Mouse (Mus musculus): ENCODE measurements at regions not wholly inside any gene's neighbourhood (a gene's known extent, or its start where the extent isn't known, plus 50 kb on each side); places are given as distances from the start of the nearest gene placed in this dataset.

- ATAC-seq (ENCODE audit: insufficient number of reproducible peaks, insufficient read depth, low FRiP score, low read depth): no peak
- Histone ChIP-seq H3K27me3 (ENCODE audit: control insufficient read depth, insufficient read depth, low read length) (no peaks in the 10 kb centered on the region), H3K4me2 (replicated peaks; ENCODE audit: low read depth, low read length) (no peak overlapping the region), H3K4me3 (ENCODE audit: low read depth, low read length) (no peak overlapping the region), H3K9ac (replicated peaks; ENCODE audit: low read depth, low read length) (no peak overlapping the region), H3K27ac (ENCODE audit: low read length) (no peak overlapping the region), H3K36me3 (ENCODE audit: control insufficient read depth, insufficient read depth, low read length) (no peaks in the 10 kb centered on the region), H3K9me3 (ENCODE audit: control insufficient read depth, low read depth, low read length) (no peaks in the 10 kb centered on the region), H3K4me1 (ENCODE audit: control insufficient read depth, insufficient read depth, low read length) (no peaks in the 10 kb centered on the region)
- WGBS: 71% methylated on average over 10 of the region's 10 CpGs
These were observed 917.5 kb downstream of the Olfm4 start for GRCm38 (mm10) chr14:80901346-80901745.

GRCm38 (mm10) chr14:80901759-80902163 lies 917.9 kb downstream of the Olfm4 start:
- ATAC-seq (ENCODE audit: insufficient number of reproducible peaks, insufficient read depth, low FRiP score, low read depth): no peak
- no peak overlapping the region for H3K4me3 ChIP-seq (ENCODE audit: low read depth, low read length)
- WGBS: 76% methylated on average over 9 of the region's 9 CpGs

GRCm38 (mm10) chr14:80916031-80916430 lies 932.1 kb downstream of the Olfm4 start:
- Histone ChIP-seq H3K4me2 (replicated peaks; ENCODE audit: low read depth, low read length) (no peak overlapping the region), H3K27me3 (ENCODE audit: control insufficient read depth, insufficient read depth, low read length) (no peaks in the 10 kb centered on the region), H3K36me3 (ENCODE audit: control insufficient read depth, insufficient read depth, low read length) (no peaks in the 10 kb centered on the region), H3K9ac (replicated peaks; ENCODE audit: low read depth, low read length) (no peak overlapping the region), H3K27ac (ENCODE audit: low read length) (no peak overlapping the region), H3K9me3 (ENCODE audit: control insufficient read depth, low read depth, low read length) (no peaks in the 10 kb centered on the region), H3K4me3 (ENCODE audit: low read depth, low read length) (no peak overlapping the region), H3K4me1 (ENCODE audit: control insufficient read depth, insufficient read depth, low read length) (no peaks in the 10 kb centered on the region)
- 59% methylated on average over 3 of the region's 3 CpGs for WGBS
- ATAC-seq (ENCODE audit: insufficient number of reproducible peaks, insufficient read depth, low FRiP score, low read depth): no peak

More at GRCm38 (mm10) chr14:80901759-80902163, 917.9 kb downstream of the Olfm4 start:
- Histone ChIP-seq H3K9ac (replicated peaks; ENCODE audit: low read depth, low read length) (no peak overlapping the region), H3K27ac (ENCODE audit: low read length) (no peak overlapping the region), H3K9me3 (ENCODE audit: control insufficient read depth, low read depth, low read length) (no peaks in the 10 kb centered on the region), H3K4me2 (replicated peaks; ENCODE audit: low read depth, low read length) (no peak overlapping the region), H3K4me1 (ENCODE audit: control insufficient read depth, insufficient read depth, low read length) (no peaks in the 10 kb centered on the region), H3K27me3 (ENCODE audit: control insufficient read depth, insufficient read depth, low read length) (no peaks in the 10 kb centered on the region), H3K36me3 (ENCODE audit: control insufficient read depth, insufficient read depth, low read length) (no peaks in the 10 kb centered on the region)

GRCm38 (mm10) chr14:80923732-80924131 lies 939.9 kb downstream of the Olfm4 start:
- 48% methylated on average over 2 of the region's 2 CpGs for whole genome bisulfite sequencing
- Histone ChIP-seq H3K27me3 (ENCODE audit: control insufficient read depth, insufficient read depth, low read length) (no peaks in the 10 kb centered on the region), H3K4me1 (ENCODE audit: control insufficient read depth, insufficient read depth, low read length) (no peaks in the 10 kb centered on the region), H3K4me2 (replicated peaks; ENCODE audit: low read depth, low read length) (no peak overlapping the region), H3K27ac (ENCODE audit: low read length) (no peak overlapping the region), H3K9ac (replicated peaks; ENCODE audit: low read depth, low read length) (no peak overlapping the region), H3K9me3 (ENCODE audit: control insufficient read depth, low read depth, low read length) (no peaks in the 10 kb centered on the region), H3K36me3 (ENCODE audit: control insufficient read depth, insufficient read depth, low read length) (no peaks in the 10 kb centered on the region), H3K4me3 (ENCODE audit: low read depth, low read length) (no peak overlapping the region)
- ATAC-seq (ENCODE audit: insufficient number of reproducible peaks, insufficient read depth, low FRiP score, low read depth): no peak

- Histone ChIP-seq H3K4me2 (replicated peaks; ENCODE audit: low read depth, low read length) (no peak overlapping the region), H3K4me3 (ENCODE audit: low read depth, low read length) (no peak overlapping the region), H3K27me3 (ENCODE audit: control insufficient read depth, insufficient read depth, low read length) (no peaks in the 10 kb centered on the region), H3K9ac (replicated peaks; ENCODE audit: low read depth, low read length) (no peak overlapping the region), H3K27ac (ENCODE audit: low read length) (no peak overlapping the region), H3K9me3 (ENCODE audit: control insufficient read depth, low read depth, low read length) (no peaks in the 10 kb centered on the region), H3K36me3 (ENCODE audit: control insufficient read depth, insufficient read depth, low read length) (no peaks in the 10 kb centered on the region), H3K4me1 (ENCODE audit: control insufficient read depth, insufficient read depth, low read length) (no peaks in the 10 kb centered on the region)
- no peak for ATAC-seq (ENCODE audit: insufficient number of reproducible peaks, insufficient read depth, low FRiP score, low read depth)
- WGBS: 88% methylated on average over 2 of the region's 2 CpGs
These were observed 976.1 kb downstream of the Olfm4 start for GRCm38 (mm10) chr14:80959966-80960365.

- H3K9ac ChIP-seq (replicated peaks; ENCODE audit: low read depth, low read length): no peak overlapping the region
- no peak for ATAC-seq (ENCODE audit: insufficient number of reproducible peaks, insufficient read depth, low FRiP score, low read depth)
- H3K4me2 ChIP-seq (replicated peaks; ENCODE audit: low read depth, low read length): no peak overlapping the region
- H3K4me3 ChIP-seq (ENCODE audit: low read depth, low read length): no peak overlapping the region
- H3K27ac ChIP-seq (ENCODE audit: low read length): no peak overlapping the region
- no peaks in the 10 kb centered on the region for H3K4me1 ChIP-seq (ENCODE audit: control insufficient read depth, insufficient read depth, low read length)
- no peaks in the 10 kb centered on the region for H3K36me3 ChIP-seq (ENCODE audit: control insufficient read depth, insufficient read depth, low read length)
- no peaks in the 10 kb centered on the region for H3K27me3 ChIP-seq (ENCODE audit: control insufficient read depth, insufficient read depth, low read length)
- H3K9me3 ChIP-seq (ENCODE audit: control insufficient read depth, low read depth, low read length): no peaks in the 10 kb centered on the region
- 85% methylated on average over 4 of the region's 4 CpGs for WGBS
These were observed 991.9 kb downstream of the Olfm4 start for GRCm38 (mm10) chr14:80975795-80976194.

- WGBS: 47% methylated on average over 5 of the region's 5 CpGs
- Histone ChIP-seq H3K9me3 (ENCODE audit: control insufficient read depth, low read depth, low read length) (no peaks in the 10 kb centered on the region), H3K27me3 (ENCODE audit: control insufficient read depth, insufficient read depth, low read length) (no peaks in the 10 kb centered on the region), H3K4me1 (ENCODE audit: control insufficient read depth, insufficient read depth, low read length) (no peaks in the 10 kb centered on the region), H3K36me3 (ENCODE audit: control insufficient read depth, insufficient read depth, low read length) (no peaks in the 10 kb centered on the region), H3K4me2 (replicated peaks; ENCODE audit: low read depth, low read length) (no peak overlapping the region), H3K9ac (replicated peaks; ENCODE audit: low read depth, low read length) (no peak overlapping the region), H3K27ac (ENCODE audit: low read length) (no peak overlapping the region), H3K4me3 (ENCODE audit: low read depth, low read length) (no peak overlapping the region)
- no peak for ATAC-seq (ENCODE audit: insufficient number of reproducible peaks, insufficient read depth, low FRiP score, low read depth)
These were observed 992.8 kb downstream of the Olfm4 start for GRCm38 (mm10) chr14:80976662-80977061.

- ATAC-seq (ENCODE audit: insufficient number of reproducible peaks, insufficient read depth, low FRiP score, low read depth): peak; percentile 42; the same call in 1 of the 2 replicates
- H3K36me3 ChIP-seq (ENCODE audit: control insufficient read depth, insufficient read depth, low read length): no peaks in the 10 kb centered on the region
- H3K4me1 ChIP-seq (ENCODE audit: control insufficient read depth, insufficient read depth, low read length): no peaks in the 10 kb centered on the region
- 28% methylated on average over 5 of the region's 5 CpGs for WGBS
- H3K9ac ChIP-seq (replicated peaks; ENCODE audit: low read depth, low read length): no peak overlapping the region
- H3K9me3 ChIP-seq (ENCODE audit: control insufficient read depth, low read depth, low read length): no peaks in the 10 kb centered on the region
- H3K4me2 ChIP-seq (replicated peaks; ENCODE audit: low read depth, low read length): no peak overlapping the region
- no peak overlapping the region for H3K4me3 ChIP-seq (ENCODE audit: low read depth, low read length)
- no peak overlapping the region for H3K27ac ChIP-seq (ENCODE audit: low read length)
- H3K27me3 ChIP-seq (ENCODE audit: control insufficient read depth, insufficient read depth, low read length): no peaks in the 10 kb centered on the region
These were observed 995.6 kb downstream of the Olfm4 start for GRCm38 (mm10) chr14:80979475-80979874.

GRCm38 (mm10) chr14:80990192-80990591 lies 1006.3 kb downstream of the Olfm4 start:
- Histone ChIP-seq H3K4me3 (ENCODE audit: low read depth, low read length) (no peak overlapping the region), H3K9me3 (ENCODE audit: control insufficient read depth, low read depth, low read length) (no peaks in the 10 kb centered on the region), H3K4me1 (ENCODE audit: control insufficient read depth, insufficient read depth, low read length) (no peaks in the 10 kb centered on the region), H3K4me2 (replicated peaks; ENCODE audit: low read depth, low read length) (no peak overlapping the region), H3K27ac (ENCODE audit: low read length) (no peak overlapping the region), H3K36me3 (ENCODE audit: control insufficient read depth, insufficient read depth, low read length) (no peaks in the 10 kb centered on the region), H3K27me3 (ENCODE audit: control insufficient read depth, insufficient read depth, low read length) (no peaks in the 10 kb centered on the region), H3K9ac (replicated peaks; ENCODE audit: low read depth, low read length) (no peak overlapping the region)
- no peak for ATAC-seq (ENCODE audit: insufficient number of reproducible peaks, insufficient read depth, low FRiP score, low read depth)
- 81% methylated on average over 3 of the region's 3 CpGs for WGBS
